Mouse (Mus musculus) midbrain, embryonic 15.5 days (tissue): ENCODE measurements around the gene Slc24a5. TPM values are rescaled to one million over a fixed set of nuclear protein-coding genes. Genes with fewer than 3 reads are reported as not detected.

ENCODE experiments used
- ATAC-seq: fragments of 200-750 bp; cut with Nextera tagmentation; replicated peaks from 2 replicates; pipeline ENCODE4 v1.8.0; 2017; ENCODE audit warnings: moderate TSS enrichment
- H3K27ac ChIP-seq: fragments of 300-500 bp; sonication (generic); 2 replicates; pipeline ENCODE4 v1.5.1; 2015; ENCODE audit warnings: mild to moderate bottlenecking, inconsistent platforms
- H3K27me3 ChIP-seq: fragments of 300-500 bp; sonication (generic); replicated peaks from 2 replicates; pipeline ENCODE4 v1.6.1; 2015; ENCODE audit warnings: inconsistent platforms
- H3K36me3 ChIP-seq: fragments of 300-500 bp; sonication (generic); replicated peaks from 2 replicates; pipeline ENCODE4 v1.6.1; 2015; ENCODE audit warnings: inconsistent platforms
- H3K4me1 ChIP-seq: fragments of 300-500 bp; sonication (generic); 2 replicates; pipeline ENCODE4 v1.6.1; 2015; ENCODE audit warnings: inconsistent platforms
- H3K4me2 ChIP-seq: fragments of 300-500 bp; sonication (generic); 2 replicates; pipeline ENCODE4 v1.6.1; 2015; ENCODE audit warnings: inconsistent platforms, mild to moderate bottlenecking, moderate library complexity
- H3K4me3 ChIP-seq: fragments of 300-500 bp; sonication (generic); 2 replicates; pipeline ENCODE4 v1.5.1; 2015; ENCODE audit warnings: mild to moderate bottlenecking, inconsistent platforms
- H3K9ac ChIP-seq: fragments of 300-500 bp; sonication (generic); 2 replicates; pipeline ENCODE4 v1.6.1; 2015; ENCODE audit warnings: mild to moderate bottlenecking, inconsistent platforms
- H3K9me3 ChIP-seq: fragments of 300-500 bp; sonication (generic); 2 replicates; pipeline ENCODE4 v1.6.1; 2016; ENCODE audit warnings: inconsistent platforms
- WGBS: fragments of 180-500 bp; shearing (Covaris S2); methylation state at CpG from one replicate; pipeline ENCODE4 v1.1.7; 2015; ENCODE audit warnings: mixed read lengths; 5-methylcytosine and 5-hydroxymethylcytosine counted together
- polyA plus RNA-seq: library from polyadenylated mRNA; unstranded; fragments of >200 nt; fragmentation: Nextera tagmentation; extraction: Ambion mirVana; gene quantifications from 2 replicates; pipeline ENCODE4 v1.2.1, GENCODE M21; 2015

Gene Slc24a5
- polyA plus RNA-seq = 4.0 and 4.8 TPM in 2 replicates

GRCm38 (mm10) chr2:125067894-125068293, at the start of gene Slc24a5:
TSS of gene Slc24a5 (plus strand) at chr2:125068124.
- 73% methylated on average over 10 of the region's 10 CpGs for WGBS
- Histone ChIP-seq H3K27me3 (no peaks in the 10 kb centered on the region), H3K36me3 (no peaks in the 10 kb centered on the region), H3K9me3 (no peaks in the 10 kb centered on the region), H3K27ac (no peak within 1 kb of the TSS), H3K4me1 (no peaks in the 10 kb centered on the region), H3K4me2 (no peak within 1 kb of the TSS), H3K9ac (no peak within 1 kb of the TSS), H3K4me3 (no peak within 1 kb of the TSS)
- ATAC-seq = 0 out of 2 replicates have a peak, but pooled peaks have one; percentile 27

- no peaks in the 10 kb centered on the region for H3K27me3 ChIP-seq
- WGBS = 68% methylated on average over 5 of the region's 5 CpGs
- no peaks in the 10 kb centered on the region for H3K9me3 ChIP-seq
- no peaks in the 10 kb centered on the region for H3K4me1 ChIP-seq
- H3K4me2 ChIP-seq = no peak overlapping the region
- H3K9ac ChIP-seq = no peak overlapping the region
- H3K27ac ChIP-seq = no peak overlapping the region
- H3K36me3 ChIP-seq = no peaks in the 10 kb centered on the region
- no peak overlapping the region for H3K4me3 ChIP-seq
- ATAC-seq = no peak
Observed at GRCm38 (mm10) chr2:125024386-125024785, 43.5 kb upstream of the Slc24a5 start.

GRCm38 (mm10) chr2:125026358-125027000, 41.4 kb upstream of the Slc24a5 start:
- no peak overlapping the region for H3K27ac ChIP-seq
- no peaks in the 10 kb centered on the region for H3K9me3 ChIP-seq
- H3K36me3 ChIP-seq = no peaks in the 10 kb centered on the region
- H3K4me2 ChIP-seq = no peak overlapping the region
- no peak for ATAC-seq
- H3K4me1 ChIP-seq = no peaks in the 10 kb centered on the region
- no peak overlapping the region for H3K9ac ChIP-seq
- H3K27me3 ChIP-seq = no peaks in the 10 kb centered on the region
- 78% methylated on average over 14 of the region's 14 CpGs for WGBS
- H3K4me3 ChIP-seq = no peak overlapping the region

DNA sequence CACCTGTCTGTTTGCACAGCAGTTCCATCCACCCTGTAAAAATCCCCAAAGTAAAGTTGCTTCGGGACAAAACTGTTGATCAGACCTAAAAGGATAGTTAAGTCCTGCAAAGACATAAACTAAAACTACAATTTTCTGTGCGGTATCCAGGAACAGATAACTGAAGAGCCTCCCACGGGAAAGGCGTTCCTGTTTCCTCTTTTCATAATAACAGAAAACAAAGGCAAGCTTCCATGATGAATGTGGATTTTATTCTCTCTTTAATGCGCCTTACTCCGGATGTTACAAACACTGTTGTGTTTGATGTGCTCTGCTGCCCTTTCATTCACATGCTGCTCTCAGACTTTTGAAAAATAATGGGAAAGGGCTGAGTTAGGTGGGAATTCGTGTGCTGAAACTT, 37.3 kb upstream of the Slc24a5 start:
- no peaks in the 10 kb centered on the region for H3K4me1 ChIP-seq
- H3K4me2 ChIP-seq = no peak overlapping the region
- no peak overlapping the region for H3K27ac ChIP-seq
- no peaks in the 10 kb centered on the region for H3K36me3 ChIP-seq
- no peak overlapping the region for H3K4me3 ChIP-seq
- no peak for ATAC-seq
- no peak overlapping the region for H3K9ac ChIP-seq
- H3K9me3 ChIP-seq = no peaks in the 10 kb centered on the region
- no peaks in the 10 kb centered on the region for H3K27me3 ChIP-seq
- WGBS = 68% methylated on average over 7 of the region's 7 CpGs

DNA sequence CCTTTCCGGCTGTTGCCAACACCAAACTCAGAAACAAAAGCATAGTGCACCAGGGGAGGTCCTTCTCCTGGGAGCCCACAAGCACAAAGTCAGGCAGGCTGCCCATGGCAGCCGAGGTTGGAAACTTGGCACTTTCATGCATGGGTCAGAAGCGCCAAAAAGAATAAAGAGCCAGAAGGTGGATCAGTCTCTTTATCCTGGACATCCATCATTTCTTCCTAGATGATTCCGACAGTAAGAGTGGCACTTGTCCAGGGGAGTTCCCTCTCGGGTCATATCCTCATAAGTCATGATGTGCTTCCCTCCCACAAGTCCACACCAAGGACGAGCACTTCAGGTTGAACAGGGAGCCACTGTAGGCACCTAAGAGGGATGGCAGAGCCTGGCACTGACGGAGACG, 36.8 kb upstream of the Slc24a5 start:
- ATAC-seq = no peak
- H3K9me3 ChIP-seq = no peaks in the 10 kb centered on the region
- no peaks in the 10 kb centered on the region for H3K27me3 ChIP-seq
- H3K9ac ChIP-seq = no peak overlapping the region
- H3K36me3 ChIP-seq = no peaks in the 10 kb centered on the region
- H3K4me1 ChIP-seq = no peaks in the 10 kb centered on the region
- H3K4me2 ChIP-seq = no peak overlapping the region
- no peak overlapping the region for H3K4me3 ChIP-seq
- WGBS = 58% methylated on average over 8 of the region's 8 CpGs
- H3K27ac ChIP-seq = no peak overlapping the region

- Histone ChIP-seq H3K4me2 (no peak overlapping the region), H3K9ac (no peak overlapping the region), H3K4me3 (no peak overlapping the region), H3K9me3 (no peaks in the 10 kb centered on the region), H3K36me3 (no peaks in the 10 kb centered on the region), H3K27ac (peak overlapping the region; percentile 43; the same call in 1 of the 2 replicates), H3K27me3 (no peaks in the 10 kb centered on the region), H3K4me1 (no peaks in the 10 kb centered on the region)
- WGBS = 80% methylated on average over 12 of the region's 12 CpGs
- no peak; the same call in 1 of the 2 replicates for ATAC-seq
Observed at GRCm38 (mm10) chr2:125031562-125032257, 36.2 kb upstream of the Slc24a5 start.

DNA sequence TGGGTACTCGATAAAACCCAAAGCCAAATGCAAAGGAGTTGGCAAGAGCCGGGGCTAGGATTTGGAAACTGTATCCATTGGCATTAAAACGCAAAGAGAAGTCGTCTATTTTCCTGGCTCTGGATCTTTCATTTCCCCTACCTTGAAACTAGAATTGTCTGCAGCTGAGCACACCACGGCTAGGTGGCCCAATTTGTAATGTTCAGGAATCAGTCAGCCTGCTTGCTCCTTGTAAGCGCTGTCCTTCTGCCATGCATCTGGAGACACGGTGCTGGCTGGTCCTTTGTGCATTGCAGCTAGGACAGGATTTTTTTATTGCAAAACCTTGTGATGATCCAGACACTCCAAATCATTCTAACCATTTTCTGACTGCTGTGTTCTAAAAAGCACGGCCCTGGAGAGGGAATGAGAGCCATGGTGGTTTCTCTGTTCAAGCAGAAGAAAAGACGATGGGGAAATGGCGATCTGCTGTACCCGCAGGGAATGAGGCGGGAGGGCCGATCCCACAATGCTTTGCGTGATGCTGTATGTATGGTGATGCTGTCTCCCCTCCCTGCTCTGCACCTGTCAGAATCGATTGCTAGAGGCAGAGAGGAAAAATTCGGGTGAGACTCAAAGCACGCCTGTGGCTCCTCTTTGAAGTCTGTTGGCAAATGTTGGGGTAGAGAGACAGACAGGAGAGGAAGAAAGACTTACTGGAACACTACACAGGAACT, 35.5 kb upstream of the Slc24a5 start:
- 77% methylated on average over 17 of the region's 17 CpGs for WGBS
- peak; percentile 63 for ATAC-seq
- Histone ChIP-seq H3K27ac (peak overlapping the region; percentile 43), H3K36me3 (no peaks in the 10 kb centered on the region), H3K9me3 (no peaks in the 10 kb centered on the region), H3K4me2 (no peak overlapping the region), H3K4me1 (no peaks in the 10 kb centered on the region), H3K27me3 (no peaks in the 10 kb centered on the region), H3K4me3 (no peak overlapping the region), H3K9ac (no peak overlapping the region)

GRCm38 (mm10) chr2:125033042-125033743, 34.7 kb upstream of the Slc24a5 start:
- H3K9ac ChIP-seq = no peak overlapping the region
- no peak overlapping the region for H3K4me2 ChIP-seq
- no peaks in the 10 kb centered on the region for H3K36me3 ChIP-seq
- ATAC-seq = peak; percentile 30; the same call in 1 of the 2 replicates
- 0 out of 2 replicates have a peak overlapping the region, but pooled peaks have one; percentile 25 for H3K27ac ChIP-seq
- WGBS = 74% methylated on average over 10 of the region's 10 CpGs
- no peaks in the 10 kb centered on the region for H3K9me3 ChIP-seq
- no peak overlapping the region for H3K4me3 ChIP-seq
- no peaks in the 10 kb centered on the region for H3K27me3 ChIP-seq
- H3K4me1 ChIP-seq = no peaks in the 10 kb centered on the region

DNA sequence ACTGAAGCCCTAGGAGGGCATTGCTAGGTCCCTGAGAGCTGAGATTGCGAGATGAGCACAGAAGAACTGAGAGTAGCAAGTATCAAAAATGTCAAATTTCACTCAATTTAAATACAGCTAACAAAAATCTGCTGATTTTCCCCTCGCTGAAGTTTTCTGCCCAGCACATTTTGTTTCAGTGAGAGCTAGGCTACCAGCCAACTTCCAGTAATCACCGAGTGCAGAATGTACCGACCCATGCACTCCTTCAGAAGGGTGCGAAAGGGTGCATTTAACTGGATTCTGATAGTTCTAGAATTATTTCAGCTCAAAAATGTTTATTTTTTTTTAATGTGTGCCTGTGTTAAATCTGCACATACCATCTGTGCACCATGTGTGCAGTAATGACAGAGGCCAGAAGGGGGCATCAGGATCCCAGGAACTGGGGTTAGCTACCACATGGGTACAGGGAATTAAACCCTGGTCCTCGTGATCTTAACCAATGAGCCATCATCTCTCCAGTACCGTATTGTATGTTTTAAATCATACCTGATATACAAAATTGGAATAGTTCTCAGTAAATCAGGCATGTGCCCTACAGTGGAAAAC, 12.5 kb upstream of the Slc24a5 start:
- Histone ChIP-seq H3K9me3 (no peaks in the 10 kb centered on the region), H3K4me3 (no peak overlapping the region), H3K4me1 (no peaks in the 10 kb centered on the region; the same call in 1 of the 2 replicates), H3K36me3 (no peaks in the 10 kb centered on the region), H3K4me2 (no peak overlapping the region), H3K27ac (no peak overlapping the region), H3K9ac (no peak overlapping the region), H3K27me3 (no peaks in the 10 kb centered on the region)
- 89% methylated on average over 7 of the region's 7 CpGs for WGBS
- ATAC-seq = no peak

DNA sequence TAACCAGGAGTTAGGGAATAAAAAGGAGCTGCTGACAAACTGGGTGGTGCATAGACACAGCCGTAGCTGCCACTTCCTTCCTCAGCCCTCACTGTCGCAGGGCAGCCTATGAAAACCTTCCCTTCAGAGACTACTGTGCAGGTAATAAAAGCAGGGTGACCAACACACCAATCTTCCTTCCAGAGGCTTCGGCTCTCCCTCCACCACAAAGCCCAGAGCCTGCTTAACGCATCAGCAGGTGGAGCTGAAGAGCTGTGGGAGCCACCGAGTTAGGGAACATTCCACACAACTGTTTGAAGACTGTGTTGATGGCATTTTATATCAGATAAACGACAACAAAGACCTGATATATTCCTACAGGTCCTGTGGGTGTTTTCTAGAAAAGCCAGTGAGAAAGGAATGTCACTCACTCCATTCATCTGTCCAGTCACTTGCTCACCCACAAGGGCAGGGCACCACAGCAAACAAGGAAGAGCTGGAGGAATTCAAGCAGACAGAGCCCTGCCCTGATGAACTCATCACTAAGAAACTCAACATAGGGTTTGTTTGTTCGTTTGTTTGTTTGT, 10.6 kb upstream of the Slc24a5 start:
- Histone ChIP-seq H3K4me2 (no peak overlapping the region), H3K36me3 (no peaks in the 10 kb centered on the region), H3K9ac (no peak overlapping the region), H3K4me3 (no peak overlapping the region), H3K27ac (no peak overlapping the region), H3K9me3 (no peaks in the 10 kb centered on the region), H3K27me3 (no peaks in the 10 kb centered on the region), H3K4me1 (no peaks in the 10 kb centered on the region; the same call in 1 of the 2 replicates)
- peak; percentile 48; the same call in 1 of the 2 replicates for ATAC-seq
- WGBS = 45% methylated on average over 7 of the region's 7 CpGs

DNA sequence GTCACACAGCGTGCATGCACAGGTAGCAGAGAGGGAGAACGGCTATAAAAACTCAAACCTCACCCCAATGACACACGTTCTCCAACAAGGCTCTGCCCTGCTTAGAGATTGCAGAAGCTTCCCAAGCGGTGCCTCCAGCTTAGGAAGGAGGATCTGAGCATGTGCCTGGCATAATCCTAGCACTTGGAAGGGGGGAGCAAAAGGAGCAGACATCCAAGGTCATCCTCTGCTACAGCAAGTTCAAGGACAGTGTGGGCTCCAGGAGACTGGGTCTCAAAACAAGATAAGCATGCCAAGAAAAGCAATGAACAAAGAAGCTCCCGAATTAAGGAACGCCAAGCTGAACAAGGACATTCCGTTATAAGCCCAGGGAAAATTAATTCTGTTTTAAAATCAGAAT, 6.5 kb upstream of the Slc24a5 start:
- 83% methylated on average over 7 of the region's 7 CpGs for WGBS
- no peak overlapping the region for H3K27ac ChIP-seq
- H3K9me3 ChIP-seq = no peaks in the 10 kb centered on the region
- H3K4me1 ChIP-seq = no peaks in the 10 kb centered on the region; the same call in 1 of the 2 replicates
- no peaks in the 10 kb centered on the region for H3K36me3 ChIP-seq
- no peak overlapping the region for H3K9ac ChIP-seq
- no peak overlapping the region for H3K4me2 ChIP-seq
- H3K4me3 ChIP-seq = no peak overlapping the region
- ATAC-seq = no peak
- H3K27me3 ChIP-seq = no peaks in the 10 kb centered on the region
